Mouse (Mus musculus) thymus, adult 18-20 months (tissue): ENCODE measurements around the gene 4930467E23Rik.
"Not testable (repeated sequence)": the region's sequence is repeated elsewhere in the genome, so short reads cannot be mapped to it uniquely, and the experiment has no call there.

Experiments used
- DNase-seq, 2 experiments: peaks; one replicate each; pipeline ENCODE4 v3.0.0; 2022; ENCODE audit warnings: mixed read lengths in 2 of 2

Gene 4930467E23Rik

GRCm38 (mm10) chr8:19781328-19782114 is 52.1 kb downstream of the 4930467E23Rik start:
- DNase-seq, result peak in 1 of 2 experiments; percentile 17

DNA sequence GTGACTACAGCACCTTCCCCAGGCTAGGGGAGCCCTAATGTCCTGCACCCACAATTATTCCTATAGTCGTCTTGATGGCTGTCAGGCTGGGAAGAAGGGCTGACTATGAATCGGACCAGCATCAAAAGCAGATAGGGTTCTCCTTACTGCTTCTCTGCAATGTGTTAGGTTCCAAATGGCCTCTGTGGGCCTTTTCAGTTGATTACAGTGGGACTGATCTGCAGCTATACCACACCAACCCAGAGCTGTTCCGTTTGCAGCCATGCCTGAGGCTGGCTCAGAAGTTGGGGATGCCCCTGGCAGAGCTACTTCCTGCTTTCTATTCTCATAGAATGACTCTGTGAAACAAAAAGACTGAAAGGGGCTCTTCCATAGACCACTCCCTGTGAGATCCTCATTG is 53.4 kb downstream of the 4930467E23Rik start:
- DNase-seq, result peak in 1 of 2 experiments; percentile 27

DNA sequence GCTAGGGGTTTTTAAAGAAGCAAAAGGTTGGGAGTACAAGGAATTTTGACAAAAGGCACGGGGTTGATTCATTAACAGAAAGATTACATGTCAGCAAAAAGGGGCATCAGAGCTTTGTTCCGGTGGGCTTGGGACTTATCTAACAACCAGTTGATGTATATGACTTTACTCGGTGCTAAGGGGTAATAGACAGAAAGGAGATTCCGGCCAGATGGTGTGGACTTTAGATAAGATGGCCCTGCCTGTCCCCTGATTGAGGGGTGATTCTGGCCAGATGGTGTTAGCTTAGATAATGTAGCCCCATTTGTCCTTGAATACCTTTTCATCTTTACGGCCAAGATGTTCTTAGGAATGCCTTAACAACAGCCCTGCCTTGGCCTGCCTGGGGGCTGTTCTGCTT is 54.5 kb downstream of the 4930467E23Rik start:
- DNase-seq, result peak in 1 of 2 experiments; percentile 6

DNA sequence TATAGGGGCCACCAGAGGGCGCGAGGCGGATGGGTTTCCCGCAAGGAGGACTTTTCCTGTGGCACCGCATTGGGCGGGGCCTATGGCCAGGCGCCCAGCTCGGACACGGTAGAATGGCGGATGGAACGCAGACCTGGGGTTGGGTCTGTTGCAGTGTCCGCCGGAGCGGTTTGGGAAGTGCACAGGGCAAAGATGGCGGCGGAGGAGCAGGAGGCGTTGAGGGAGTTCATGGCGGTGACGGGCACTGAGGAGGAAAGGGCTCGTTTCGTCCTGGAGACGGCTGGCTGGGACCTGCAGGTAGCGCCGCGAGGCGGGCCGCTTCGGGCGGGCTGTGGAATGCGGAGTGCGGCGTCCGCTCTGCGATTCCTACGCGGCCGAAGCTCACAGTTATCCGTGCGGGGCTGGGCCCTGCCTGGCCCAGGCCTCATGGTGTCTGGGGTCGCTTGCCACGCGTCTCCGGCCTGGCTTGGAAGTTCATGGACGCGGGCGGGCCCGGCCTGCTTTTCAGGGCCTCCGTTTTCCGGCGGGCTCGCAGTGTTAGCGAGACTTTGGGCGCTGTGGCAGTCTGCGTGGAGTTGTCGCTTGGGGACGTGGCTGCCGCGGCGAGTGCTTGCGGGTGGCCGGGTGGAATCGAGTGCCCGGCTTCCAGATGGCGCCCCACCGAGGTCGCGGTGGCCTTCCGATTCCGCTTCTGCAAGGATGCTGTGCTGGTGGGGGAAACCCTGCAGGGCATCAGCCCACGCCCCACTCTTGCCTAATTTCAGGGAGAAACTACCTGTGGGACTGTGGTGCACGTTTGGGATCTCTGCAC is 55.4 kb downstream of the 4930467E23Rik start:
- peak; percentile 95 for DNase-seq

DNA sequence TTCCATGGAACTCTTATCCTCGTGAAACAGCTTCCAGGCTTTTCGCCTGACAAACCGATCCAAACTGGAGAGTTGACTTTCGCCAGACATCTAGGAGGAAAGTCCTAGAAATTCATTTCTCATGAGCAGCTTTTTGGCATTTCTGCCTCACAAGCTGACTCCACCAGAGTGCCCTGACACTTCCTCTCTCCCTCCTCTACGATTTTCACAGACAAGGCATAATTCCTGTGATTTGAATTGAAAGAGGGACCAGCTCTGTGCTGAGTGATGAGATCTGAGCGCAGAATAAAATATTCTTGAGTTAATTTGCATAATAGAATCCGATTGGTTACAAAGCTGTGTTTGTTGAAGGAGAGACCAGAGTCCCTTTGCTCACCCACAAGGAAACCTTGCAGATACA is 63.3 kb downstream of the 4930467E23Rik start:
- DNase-seq, result not testable (repeated sequence)
